Mouse (Mus musculus) Patski (cell line): ENCODE measurements around the gene Gcnt7. TPM values are rescaled to one million over a fixed set of nuclear protein-coding genes. Genes with fewer than 3 reads are reported as not detected.

Source experiments
- ATAC-seq: fragments of 100-300 bp; one replicate; pipeline ENCODE4 v1.8.0; 2021
- CTCF ChIA-PET: fragments of 350-600 bp; sonication (Branson Sonifier 250); formaldehyde crosslinking; loops from one replicate; lab custom pipeline; 2022; ENCODE audit warnings: inconsistent platforms; lab: Charles Lee
- POLR2A ChIA-PET: fragments of 350-600 bp; sonication (Branson Sonifier 250); formaldehyde crosslinking; loops from one replicate; lab custom pipeline; 2022; ENCODE audit warnings: antibody characterized with exemption, inconsistent platforms; lab: Charles Lee
- DNase-seq: peaks from one replicate; pipeline ENCODE4 v3.0.0-alpha.2; 2011; ENCODE audit warnings: low read depth, low spot score
- H3K27me3 ChIP-seq: fragments of 371-371 bp; one replicate; pipeline ENCODE4 v1.5.1; 2021
- CTCF ChIP-seq: fragments of 100-300 bp; IDR thresholded peaks from one replicate; pipeline ENCODE4 v1.5.1; 2021
- in situ Hi-C: fragments of 300-500 bp; cut with MboI; formaldehyde crosslinking; loops from 3 replicates; pipeline ENCODE4 v1.11.1; 2018; ENCODE audit warnings: low pct_unique_long_range_greater_than_20kb, mixed read lengths
- polyA plus RNA-seq: library from polyadenylated mRNA; unstranded; gene quantifications from one replicate; pipeline ENCODE4 v1.2.3, GENCODE M21; 2021

Gcnt7 gene
- polyA plus RNA-seq, 1 experiment from 2014 or later: 0.06 TPM

- ChIA-PET CTCF (no interaction called here), POLR2A (no interaction called here)
- no peak for ATAC-seq
- no peaks in the 10 kb centered on the region for H3K27me3 ChIP-seq
- DNase-seq: no peak
- TF ChIP-seq CTCF: no peak
- in situ Hi-C loops: loop anchor here (10.0 to 25.0 kb wide), 2 partner anchors 275 to 607 kb away; no protein-coding TSS in a partner anchor
Measured at GRCm38 (mm10) chr2:172480296-172480695, 21.9 kb upstream of the Gcnt7 start.

DNA sequence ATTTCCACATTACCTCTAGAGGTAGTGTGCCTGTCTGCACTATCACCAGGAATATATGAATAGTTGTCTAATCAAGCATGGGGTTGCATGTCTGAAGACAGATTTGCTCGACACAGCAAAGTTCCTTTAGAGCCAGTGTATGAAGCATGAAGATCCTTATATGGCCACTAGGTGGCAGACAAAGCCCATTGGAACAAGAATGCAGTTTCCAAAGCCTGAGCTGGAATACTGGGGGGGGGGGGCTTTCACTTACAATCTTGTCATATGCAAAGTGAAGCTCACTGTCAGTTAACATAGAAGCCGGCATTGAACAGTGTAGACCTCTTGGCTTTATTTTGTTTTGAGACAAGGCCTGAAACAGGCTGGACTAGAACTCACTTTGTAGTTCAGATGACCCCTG lies 19.5 kb upstream of the Gcnt7 start:
- in situ Hi-C loops: loop anchor here (5.0 to 25.0 kb wide), 3 partner anchors 299 to 609 kb away; no protein-coding TSS in a partner anchor
- peak; percentile 68 for ATAC-seq
- TF ChIP-seq CTCF: peak; percentile 73
- POLR2A ChIA-PET: no interaction called here
- CTCF ChIA-PET: interaction anchor here (0.6 to 1.6 kb wide), 8 partner anchors 11 to 612 kb away, joined by 3 to 5 read pairs (median 3); no protein-coding TSS in a partner anchor
- DNase-seq: no peak
- H3K27me3 ChIP-seq: no peaks in the 10 kb centered on the region

DNA sequence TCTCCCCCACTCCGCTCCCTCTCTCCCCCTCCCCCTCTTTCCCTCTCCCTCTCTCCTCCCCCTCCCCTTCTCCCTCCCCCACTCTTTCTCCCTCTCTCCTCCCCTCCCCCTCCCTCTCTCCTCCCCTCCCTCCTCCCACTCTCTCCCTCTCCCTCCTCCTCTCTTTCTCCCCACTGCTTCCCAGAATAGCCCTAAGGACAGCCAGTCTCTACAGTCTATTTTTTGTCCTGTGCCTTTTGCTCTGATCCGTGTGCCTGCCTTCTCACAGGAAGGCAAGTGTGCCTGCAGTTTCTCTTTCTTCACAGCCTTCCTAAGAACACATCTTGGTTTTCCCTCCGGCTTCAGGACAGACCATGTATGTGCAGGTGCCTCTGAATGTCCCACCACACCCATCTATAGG lies 19.0 kb upstream of the Gcnt7 start:
- POLR2A ChIA-PET: no interaction called here
- in situ Hi-C loops: loop anchor here (5.0 to 25.0 kb wide), 3 partner anchors 300 to 610 kb away; no protein-coding TSS in a partner anchor
- DNase-seq (no peak), ATAC-seq (no peak)
- CTCF ChIA-PET: interaction anchor here (1.2 to 1.6 kb wide), 3 partner anchors 25 to 300 kb away, joined by 3 to 5 read pairs (median 4); no protein-coding TSS in a partner anchor
- no peak for TF ChIP-seq CTCF
- H3K27me3 ChIP-seq: no peaks in the 10 kb centered on the region

DNA sequence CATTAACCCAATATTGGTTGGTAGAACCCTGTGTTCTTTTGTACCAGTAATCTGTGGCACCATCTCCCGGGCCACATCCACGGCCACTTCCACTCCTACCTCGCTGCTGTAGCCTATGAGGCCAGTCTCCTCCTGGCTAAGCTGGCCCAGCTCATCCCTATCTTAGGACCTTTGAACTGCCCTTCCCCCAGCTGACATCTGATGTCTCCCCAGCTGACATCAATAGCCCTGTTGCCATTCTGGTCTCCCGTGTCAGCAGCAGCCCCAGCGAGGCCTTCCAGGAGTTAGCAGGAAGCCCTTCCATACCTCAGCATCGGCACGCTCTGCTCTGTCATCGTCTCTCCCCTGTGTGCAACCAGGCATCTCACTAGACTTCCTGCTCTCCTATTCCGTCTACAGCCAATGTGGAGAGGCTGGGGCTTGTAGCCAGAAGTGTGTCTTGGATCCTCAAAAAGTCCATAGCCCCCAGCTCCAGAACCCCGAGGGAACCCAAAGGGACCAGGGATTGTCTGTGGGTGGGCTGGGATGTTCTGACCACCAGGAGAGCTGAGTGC lies 18.4 kb upstream of the Gcnt7 start:
- no peaks in the 10 kb centered on the region for H3K27me3 ChIP-seq
- TF ChIP-seq CTCF: no peak
- CTCF ChIA-PET: interaction anchor here (0.7 to 1.4 kb wide), 3 partner anchors 34 to 281 kb away, joined by 3 to 5 read pairs (median 3); no protein-coding TSS in a partner anchor
- peak; percentile 66 for ATAC-seq
- in situ Hi-C loops: loop anchor here (5.0 to 25.0 kb wide), 3 partner anchors 301 to 611 kb away; no protein-coding TSS in a partner anchor
- POLR2A ChIA-PET: no interaction called here
- no peak for DNase-seq

DNA sequence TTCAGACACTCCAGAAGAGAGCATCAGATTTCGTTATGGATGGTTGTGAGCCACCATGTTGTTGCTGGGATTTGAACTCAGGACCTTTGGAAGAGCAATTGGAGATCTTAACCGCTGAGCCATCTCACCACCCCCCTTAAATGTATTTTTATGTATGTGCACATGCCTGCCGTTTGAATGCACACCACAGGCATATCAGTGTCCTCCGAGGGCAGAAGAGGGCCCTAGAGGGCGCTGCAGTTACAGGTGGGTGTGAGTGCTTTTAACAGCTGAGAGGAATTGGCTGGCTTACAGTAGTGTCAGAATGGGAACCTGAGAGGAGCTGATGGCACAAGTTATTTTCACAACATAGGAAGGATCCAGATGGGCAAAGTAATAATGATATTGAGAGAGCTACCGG lies 16.6 kb upstream of the Gcnt7 start:
- in situ Hi-C loops: loop anchor here (5.0 to 25.0 kb wide), 3 partner anchors 302 to 612 kb away; no protein-coding TSS in a partner anchor
- ChIA-PET CTCF (interaction anchor here (0.8 to 1.5 kb wide), 3 partner anchors 9 to 283 kb away, joined by 3 to 4 read pairs (median 3); no protein-coding TSS in a partner anchor), POLR2A (no interaction called here)
- no peak for DNase-seq
- H3K27me3 ChIP-seq: no peaks in the 10 kb centered on the region
- TF ChIP-seq CTCF: no peak
- no peak for ATAC-seq

- CTCF ChIA-PET: interaction anchor here (0.9 kb wide), 1 partner anchor 14 kb away, joined by 3 read pairs; no protein-coding TSS in a partner anchor
- DNase-seq: no peak
- POLR2A ChIA-PET: no interaction called here
- in situ Hi-C loops: no loop called here
- H3K27me3 ChIP-seq: no peaks in the 10 kb centered on the region
- ATAC-seq: no peak
- no peak for TF ChIP-seq CTCF
Measured at GRCm38 (mm10) chr2:172473591-172473990, 15.2 kb upstream of the Gcnt7 start.

DNA sequence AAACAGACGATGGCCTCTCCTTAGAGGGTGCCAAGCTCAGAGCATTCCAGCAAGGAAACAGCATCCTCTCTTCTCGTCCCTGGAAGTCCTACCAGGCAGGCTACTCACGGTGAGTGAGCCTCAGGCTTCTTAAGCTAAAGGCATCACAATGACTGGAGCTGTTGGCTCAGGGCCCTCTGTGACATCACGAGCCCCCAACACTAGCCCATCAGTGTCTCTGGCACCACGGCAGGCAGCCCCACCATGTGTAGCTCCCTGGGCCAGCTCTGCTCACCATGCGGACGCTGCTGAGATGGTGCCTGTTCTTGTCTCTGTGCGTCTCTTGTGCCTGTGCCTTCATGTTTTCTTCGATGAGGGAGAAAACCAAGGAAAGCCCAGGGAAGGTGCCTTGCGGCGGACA lies 13.9 kb upstream of the Gcnt7 start, which contains the start of gene Fam209:
Gene Fam209, plus strand, starts transcription at position 203 of the 400 bp plus-strand sequence.
- ChIA-PET CTCF (no interaction called here), POLR2A (no interaction called here)
- ATAC-seq: no peak
- no peak for TF ChIP-seq CTCF
- H3K27me3 ChIP-seq: no peaks in the 10 kb centered on the region
- in situ Hi-C loops: no loop called here
- DNase-seq: no peak

DNA sequence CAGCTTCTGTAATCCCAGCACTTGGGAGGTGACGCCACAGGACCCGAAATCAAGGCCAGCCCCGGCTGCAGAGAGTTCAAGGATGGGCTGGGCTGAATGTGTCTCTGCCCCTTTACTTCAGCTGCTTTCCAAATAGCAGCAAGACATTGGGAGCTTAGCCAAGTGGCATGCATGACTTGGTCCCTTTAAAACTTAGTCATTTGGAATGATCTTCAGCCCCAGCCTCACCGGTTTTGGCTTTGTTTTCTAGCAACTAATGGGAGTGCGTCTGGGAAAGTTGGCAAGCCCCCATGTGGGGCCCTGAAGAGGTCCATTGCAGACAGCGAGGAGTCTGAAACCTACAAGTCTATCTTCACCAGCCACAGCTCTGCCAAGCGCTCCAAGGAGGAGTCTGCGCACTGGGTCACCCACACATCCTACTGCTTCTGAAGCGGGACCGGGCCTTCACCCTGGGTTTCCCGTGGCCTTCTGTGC lies 10.0 kb upstream of the Gcnt7 start:
- DNase-seq: peak; percentile 89
- CTCF ChIA-PET: no interaction called here
- in situ Hi-C loops: no loop called here
- POLR2A ChIA-PET: no interaction called here
- no peak for TF ChIP-seq CTCF
- H3K27me3 ChIP-seq: no peaks in the 10 kb centered on the region
- ATAC-seq: peak; percentile 67

DNA sequence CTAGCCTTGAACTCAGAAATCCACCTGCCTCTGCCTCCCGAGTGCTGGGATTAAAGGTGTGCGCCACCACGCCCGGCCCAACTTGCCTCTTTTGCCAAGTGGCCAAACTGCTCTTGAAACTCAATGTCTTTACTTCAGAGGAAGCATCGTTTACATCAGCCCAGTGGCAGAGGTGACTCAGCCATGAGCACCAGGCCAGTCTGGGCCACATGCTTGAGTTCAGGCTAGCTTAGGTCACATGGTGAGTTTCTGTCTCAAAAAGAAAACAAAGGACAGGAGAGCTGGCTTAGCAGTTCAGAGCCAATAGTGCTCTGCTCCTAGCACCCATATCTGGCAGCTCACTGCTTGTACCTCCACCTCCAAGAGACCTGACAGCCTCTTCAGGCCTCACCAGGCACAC lies 8.8 kb upstream of the Gcnt7 start:
- no peaks in the 10 kb centered on the region for H3K27me3 ChIP-seq
- ChIA-PET CTCF (interaction anchor here (1.5 kb wide), 1 partner anchor 11 kb away, joined by 4 read pairs; no protein-coding TSS in a partner anchor), POLR2A (no interaction called here)
- DNase-seq: peak; percentile 47
- peak; percentile 75 for ATAC-seq
- in situ Hi-C loops: no loop called here
- no peak for TF ChIP-seq CTCF

GRCm38 (mm10) chr2:172466427-172467132 lies 8.2 kb upstream of the Gcnt7 start:
- DNase-seq (peak; percentile 67), ATAC-seq (peak; percentile 65)
- no peak for TF ChIP-seq CTCF
- ChIA-PET POLR2A (no interaction called here), CTCF (interaction anchor here (1.1 to 1.5 kb wide), 3 partner anchors 9 to 13 kb away, joined by 3 to 4 read pairs (median 3); no protein-coding TSS in a partner anchor)
- H3K27me3 ChIP-seq: no peaks in the 10 kb centered on the region
- in situ Hi-C loops: no loop called here

- no peak for DNase-seq
- H3K27me3 ChIP-seq: no peaks in the 10 kb centered on the region
- no peak for ATAC-seq
- in situ Hi-C loops: no loop called here
- no peak for TF ChIP-seq CTCF
- ChIA-PET CTCF (no interaction called here), POLR2A (no interaction called here)
Measured at GRCm38 (mm10) chr2:172462813-172463212, 4.4 kb upstream of the Gcnt7 start.
